Mouse (Mus musculus): Measurements from ENCODE around the gene Cbr2.
"Not testable (repeated sequence)": the region's sequence is repeated elsewhere in the genome, so short reads cannot be mapped to it uniquely, and the experiment has no call there.

Cbr2 gene

GRCm38 (mm10) chr11:120731858-120732680 is at the start of gene Cbr2:
TSS of gene Cbr2 (minus strand) at chr11:120732114.
- peak; percentile 39 for DNase-seq (ENCODE audit: low read depth)

GRCm38 (mm10) chr11:120781361-120781760 is 49.4 kb upstream of the Cbr2 start:
- not testable (repeated sequence) for DNase-seq (ENCODE audit: low read depth)

- no peak for DNase-seq (ENCODE audit: low read depth)
These were observed 48.0 kb upstream of the Cbr2 start for GRCm38 (mm10) chr11:120779876-120780275.

- no peak for DNase-seq (ENCODE audit: low read depth)
These were observed 45.2 kb upstream of the Cbr2 start for GRCm38 (mm10) chr11:120777123-120777522.

GRCm38 (mm10) chr11:120775774-120776469 is 44.0 kb upstream of the Cbr2 start:
- peak; percentile 94 for DNase-seq (ENCODE audit: low read depth)

- no peak for DNase-seq (ENCODE audit: low read depth)
These were observed 41.7 kb upstream of the Cbr2 start for GRCm38 (mm10) chr11:120773463-120774190.

- no peak for DNase-seq (ENCODE audit: low read depth)
These were observed 40.8 kb upstream of the Cbr2 start for GRCm38 (mm10) chr11:120772749-120773148.

- DNase-seq (ENCODE audit: low read depth): peak; percentile 20
These were observed 36.3 kb upstream of the Cbr2 start for GRCm38 (mm10) chr11:120768206-120768605.

- peak; percentile 20 for DNase-seq (ENCODE audit: low read depth)
These were observed 35.1 kb upstream of the Cbr2 start for GRCm38 (mm10) chr11:120767023-120767422.

- not testable (repeated sequence) for DNase-seq (ENCODE audit: low read depth)
These were observed 31.4 kb upstream of the Cbr2 start for GRCm38 (mm10) chr11:120763121-120763999.

GRCm38 (mm10) chr11:120762672-120763041 is 30.7 kb upstream of the Cbr2 start, which contains the start of gene Hmga1b:
TSS of gene Hmga1b (plus strand) at chr11:120762794.
- DNase-seq (ENCODE audit: low read depth): not testable (repeated sequence)

GRCm38 (mm10) chr11:120761811-120762671 is 30.1 kb upstream of the Cbr2 start:
- no peak for DNase-seq (ENCODE audit: low read depth)

GRCm38 (mm10) chr11:120760236-120760635 is 28.3 kb upstream of the Cbr2 start:
- DNase-seq (ENCODE audit: low read depth): no peak

GRCm38 (mm10) chr11:120751606-120752005 is 19.7 kb upstream of the Cbr2 start:
- DNase-seq (ENCODE audit: low read depth): no peak

GRCm38 (mm10) chr11:120749430-120749829 is 17.5 kb upstream of the Cbr2 start:
- DNase-seq (ENCODE audit: low read depth): peak; percentile 75

GRCm38 (mm10) chr11:120747974-120748373 is 16.1 kb upstream of the Cbr2 start:
- no peak for DNase-seq (ENCODE audit: low read depth)

GRCm38 (mm10) chr11:120744121-120744701 is 12.3 kb upstream of the Cbr2 start:
- DNase-seq (ENCODE audit: low read depth): no peak

- DNase-seq (ENCODE audit: low read depth): no peak
These were observed 9.1 kb upstream of the Cbr2 start for GRCm38 (mm10) chr11:120740981-120741380.

GRCm38 (mm10) chr11:120736424-120736823 is 4.5 kb upstream of the Cbr2 start:
- DNase-seq (ENCODE audit: low read depth): no peak

GRCm38 (mm10) chr11:120733521-120733920 is 1.6 kb upstream of the Cbr2 start:
- DNase-seq (ENCODE audit: low read depth): no peak
